Mouse (Mus musculus) kidney, embryonic 15.5 days (tissue): ENCODE measurements around the gene Zdhhc1. TPM values are rescaled to one million over a fixed set of nuclear protein-coding genes. Genes with fewer than 3 reads are reported as not detected.

Source experiments
- ATAC-seq: fragments of 200-750 bp; cut with Nextera tagmentation; replicated peaks from 2 replicates; pipeline ENCODE4 v1.8.0; 2017; ENCODE audit warnings: moderate TSS enrichment; ENCODE audit not compliant: low FRiP score
- H3K27ac ChIP-seq: fragments of 300-500 bp; sonication (generic); 2 replicates; pipeline ENCODE4 v1.5.1; 2015; ENCODE audit warnings: mild to moderate bottlenecking, inconsistent platforms
- H3K27me3 ChIP-seq: fragments of 300-500 bp; sonication (generic); 2 replicates; pipeline ENCODE4 v1.6.1; 2015; ENCODE audit warnings: inconsistent platforms
- H3K36me3 ChIP-seq: fragments of 300-500 bp; sonication (generic); 2 replicates; pipeline ENCODE4 v1.6.1; 2015; ENCODE audit warnings: inconsistent platforms
- H3K4me1 ChIP-seq: fragments of 300-500 bp; sonication (generic); 2 replicates; pipeline ENCODE4 v1.6.1; 2015; ENCODE audit warnings: inconsistent platforms
- H3K4me2 ChIP-seq: fragments of 300-500 bp; sonication (generic); 2 replicates; pipeline ENCODE4 v1.6.1; 2015; ENCODE audit warnings: moderate library complexity, mild to moderate bottlenecking, inconsistent platforms
- H3K4me3 ChIP-seq: fragments of 300-500 bp; sonication (generic); replicated peaks from 2 replicates; pipeline ENCODE4 v1.5.1; 2015; ENCODE audit warnings: mild to moderate bottlenecking, inconsistent platforms
- H3K9ac ChIP-seq: fragments of 300-500 bp; sonication (generic); 2 replicates; pipeline ENCODE4 v1.6.1; 2015; ENCODE audit warnings: mild to moderate bottlenecking, inconsistent platforms
- H3K9me3 ChIP-seq: fragments of 300-500 bp; sonication (generic); replicated peaks from 2 replicates; pipeline ENCODE4 v1.6.1; 2016; ENCODE audit warnings: inconsistent platforms
- whole genome bisulfite sequencing: fragments of 180-500 bp; shearing (Covaris S2); methylation state at CpG from one replicate; pipeline ENCODE4 v1.1.7; 2015; ENCODE audit warnings: mixed read lengths; 5-methylcytosine and 5-hydroxymethylcytosine counted together
- polyA plus RNA-seq: library from polyadenylated mRNA; unstranded; fragments of >200 nt; fragmentation: Nextera tagmentation; extraction: Ambion mirVana; gene quantifications from 2 replicates; pipeline ENCODE4 v1.2.1, GENCODE M21; 2015

Zdhhc1 gene
- polyA plus RNA-seq, 1 experiment from 2014 or later = 43.7 TPM

DNA sequence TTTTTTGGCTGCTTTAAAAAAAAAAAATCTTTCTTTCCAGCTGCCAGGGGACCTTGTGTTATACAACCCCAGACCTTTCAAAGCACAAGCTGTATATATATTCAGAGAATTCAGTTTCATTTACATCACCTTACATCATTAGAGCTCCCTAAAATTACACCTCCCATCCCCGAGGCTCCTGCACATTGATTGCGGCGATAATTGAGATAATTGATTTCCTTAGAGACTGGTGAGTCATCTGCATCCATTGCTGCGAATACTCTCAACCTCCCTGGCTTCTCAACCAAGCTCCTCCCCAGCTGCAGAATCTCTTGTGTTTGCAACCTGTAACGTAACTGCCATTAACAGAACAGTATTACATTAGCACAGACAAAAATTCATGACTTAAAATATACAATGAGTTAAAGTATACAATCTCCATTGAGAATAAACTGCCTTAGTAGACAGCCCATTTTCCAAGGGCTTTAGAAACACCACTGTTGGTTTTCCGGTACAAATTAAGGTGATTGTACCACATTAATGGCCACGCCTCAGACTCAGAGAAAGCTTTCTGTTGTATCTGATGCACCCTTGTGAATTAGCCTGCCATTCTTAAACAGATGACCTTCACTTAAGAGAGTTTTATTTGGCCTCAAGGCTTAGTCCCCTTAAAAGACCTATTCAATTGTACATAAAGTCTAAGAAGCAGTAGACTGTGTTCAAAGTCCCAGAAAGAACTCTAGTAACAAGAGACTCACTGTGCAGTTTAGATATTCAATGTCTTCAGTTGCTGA lies 64.8 kb downstream of the Zdhhc1 start:
- no peak for ATAC-seq
- Histone ChIP-seq H3K27ac (no peak overlapping the region), H3K4me1 (0 out of 2 replicates have a peak, but pooled peaks cover 4% of the 10 kb centered on the region), H3K27me3 (no peaks in the 10 kb centered on the region), H3K4me2 (no peak overlapping the region), H3K4me3 (no peak overlapping the region), H3K9me3 (no peaks in the 10 kb centered on the region), H3K36me3 (no peaks in the 10 kb centered on the region), H3K9ac (no peak overlapping the region)
- 67% methylated on average over 7 of the region's 7 CpGs for WGBS

GRCm38 (mm10) chr8:105426878-105427277 lies 69.8 kb downstream of the Zdhhc1 start:
- no peak for ATAC-seq
- H3K27me3 ChIP-seq = no peaks in the 10 kb centered on the region
- no peaks in the 10 kb centered on the region for H3K36me3 ChIP-seq
- no peak overlapping the region for H3K27ac ChIP-seq
- WGBS = 74% methylated on average over 6 of the region's 6 CpGs
- no peak overlapping the region for H3K4me3 ChIP-seq
- H3K4me2 ChIP-seq = no peak overlapping the region
- no peaks in the 10 kb centered on the region for H3K4me1 ChIP-seq
- no peaks in the 10 kb centered on the region for H3K9me3 ChIP-seq
- H3K9ac ChIP-seq = no peak overlapping the region

Other genes starting within 250 kb of the Zdhhc1 start
- 9.6 and 13.5 TPM in 2 replicates for gene B3gnt9, start 241.7 kb downstream of the Zdhhc1 start, polyA plus RNA-seq
- 20.0 and 24.2 TPM in 2 replicates for gene Tradd, start 232.3 kb downstream of the Zdhhc1 start, polyA plus RNA-seq
- gene Fbxl8, start 232.3 kb downstream of the Zdhhc1 start, polyA plus RNA-seq = 2.3 and 2.7 TPM in 2 replicates
- 0.12 and 0.13 TPM in 2 replicates for gene Hsf4, start 227.1 kb downstream of the Zdhhc1 start, polyA plus RNA-seq
- 0.84 and 1.1 TPM in 2 replicates for gene Nol3, start 220.8 kb downstream of the Zdhhc1 start, polyA plus RNA-seq
- 10.6 and 12.6 TPM in 2 replicates for gene 4931428F04Rik, start 207.0 kb downstream of the Zdhhc1 start, polyA plus RNA-seq
- 21.6 and 25.4 TPM in 2 replicates for gene Exoc3l, start 200.8 kb downstream of the Zdhhc1 start, polyA plus RNA-seq
- 88.8 and 103 TPM in 2 replicates for gene E2f4, start 199.2 kb downstream of the Zdhhc1 start, polyA plus RNA-seq
- gene Elmo3, start 191.3 kb downstream of the Zdhhc1 start, polyA plus RNA-seq = 10.6 and 11.5 TPM in 2 replicates
- 2.2 and 2.6 TPM in 2 replicates for gene Lrrc29, start 170.6 kb downstream of the Zdhhc1 start, polyA plus RNA-seq
- 119 and 125 TPM in 2 replicates for gene Tmem208, start 170.5 kb downstream of the Zdhhc1 start, polyA plus RNA-seq
- 3.5 TPM in 2 replicates for gene Fhod1, start 148.9 kb downstream of the Zdhhc1 start, polyA plus RNA-seq
- 2.5 and 2.9 TPM in 2 replicates for gene Slc9a5, start 148.1 kb downstream of the Zdhhc1 start, polyA plus RNA-seq
- 0.39 and 0.50 TPM in 2 replicates for gene Plekhg4, start 123.6 kb downstream of the Zdhhc1 start, polyA plus RNA-seq
- not detected in 2 replicates for gene Kctd19, start 83.4 kb downstream of the Zdhhc1 start, polyA plus RNA-seq
- gene Lrrc36, start 83.3 kb downstream of the Zdhhc1 start, polyA plus RNA-seq = 0.18 and 0.22 TPM in 2 replicates
- 30.7 and 38.3 TPM in 2 replicates for gene Tppp3, start 25.4 kb downstream of the Zdhhc1 start, polyA plus RNA-seq
- gene Hsd11b2, start 21.9 kb upstream of the Zdhhc1 start, polyA plus RNA-seq = 30.0 and 35.6 TPM in 2 replicates
- gene Atp6v0d1, start 69.1 kb upstream of the Zdhhc1 start, polyA plus RNA-seq = 85.8 and 88.3 TPM in 2 replicates
- 33.3 and 39.5 TPM in 2 replicates for gene Ripor1, start 108.4 kb upstream of the Zdhhc1 start, polyA plus RNA-seq
- 134 TPM in 2 replicates for gene Ctcf, start 139.7 kb upstream of the Zdhhc1 start, polyA plus RNA-seq
- gene Agrp, start 140.5 kb upstream of the Zdhhc1 start, polyA plus RNA-seq = 0.83 and 1.1 TPM in 2 replicates
- gene Carmil2, start 189.4 kb upstream of the Zdhhc1 start, polyA plus RNA-seq = 0.63 and 0.78 TPM in 2 replicates
- 55.3 and 67.2 TPM in 2 replicates for gene Acd, start 204.2 kb upstream of the Zdhhc1 start, polyA plus RNA-seq
- gene Pard6a, start 204.2 kb upstream of the Zdhhc1 start, polyA plus RNA-seq = 16.9 and 18.0 TPM in 2 replicates
- 0.26 TPM in 1 of 2 replicates, not detected in the other for gene 4933405L10Rik, start 210.8 kb upstream of the Zdhhc1 start, polyA plus RNA-seq
- gene Enkd1, start 211.3 kb upstream of the Zdhhc1 start, polyA plus RNA-seq = 28.8 and 31.0 TPM in 2 replicates